Mouse (Mus musculus): Measurements from ENCODE around the gene Flt1.

Flt1 gene

GRCm38 (mm10) chr5:147668637-147669344, 57.0 kb downstream of the Flt1 start:
- no peak for DNase-seq (ENCODE audit: extremely low spot score, low read depth, low spot score)

- no peak for DNase-seq (ENCODE audit: extremely low spot score, low read depth, low spot score)
Measured at GRCm38 (mm10) chr5:147665946-147666345, 59.9 kb downstream of the Flt1 start.

- DNase-seq (ENCODE audit: extremely low spot score, low read depth, low spot score) = no peak
Measured at GRCm38 (mm10) chr5:147665381-147665780, 60.4 kb downstream of the Flt1 start.

GRCm38 (mm10) chr5:147659909-147660308, 65.9 kb downstream of the Flt1 start:
- no peak for DNase-seq (ENCODE audit: extremely low spot score, low read depth, low spot score)

GRCm38 (mm10) chr5:147657882-147658855, 67.6 kb downstream of the Flt1 start:
- DNase-seq (ENCODE audit: extremely low spot score, low read depth, low spot score) = no peak

- DNase-seq (ENCODE audit: extremely low spot score, low read depth, low spot score) = no peak
Measured at GRCm38 (mm10) chr5:147655761-147656160, 70.0 kb downstream of the Flt1 start.

- DNase-seq (ENCODE audit: extremely low spot score, low read depth, low spot score) = no peak
Measured at GRCm38 (mm10) chr5:147651233-147651632, 74.6 kb downstream of the Flt1 start.

GRCm38 (mm10) chr5:147646351-147646929, 79.4 kb downstream of the Flt1 start:
- no peak for DNase-seq (ENCODE audit: extremely low spot score, low read depth, low spot score)

GRCm38 (mm10) chr5:147645001-147645645, 80.7 kb downstream of the Flt1 start:
- DNase-seq (ENCODE audit: extremely low spot score, low read depth, low spot score) = no peak

- no peak for DNase-seq (ENCODE audit: extremely low spot score, low read depth, low spot score)
Measured at GRCm38 (mm10) chr5:147641452-147641851, 84.4 kb downstream of the Flt1 start.

- no peak for DNase-seq (ENCODE audit: extremely low spot score, low read depth, low spot score)
Measured at GRCm38 (mm10) chr5:147639940-147640339, 85.9 kb downstream of the Flt1 start.

- DNase-seq (ENCODE audit: extremely low spot score, low read depth, low spot score) = no peak
Measured at GRCm38 (mm10) chr5:147636676-147637075, 89.1 kb downstream of the Flt1 start.

GRCm38 (mm10) chr5:147635883-147636282, 89.9 kb downstream of the Flt1 start:
- DNase-seq (ENCODE audit: extremely low spot score, low read depth, low spot score) = no peak

GRCm38 (mm10) chr5:147634016-147634415, 91.8 kb downstream of the Flt1 start:
- no peak for DNase-seq (ENCODE audit: extremely low spot score, low read depth, low spot score)

GRCm38 (mm10) chr5:147632716-147633115, 93.1 kb downstream of the Flt1 start:
- no peak for DNase-seq (ENCODE audit: extremely low spot score, low read depth, low spot score)

GRCm38 (mm10) chr5:147630426-147631290, 95.2 kb downstream of the Flt1 start:
- no peak for DNase-seq (ENCODE audit: extremely low spot score, low read depth, low spot score)

GRCm38 (mm10) chr5:147626944-147627343, 98.9 kb downstream of the Flt1 start:
- no peak for DNase-seq (ENCODE audit: extremely low spot score, low read depth, low spot score)

GRCm38 (mm10) chr5:147623747-147624146, 102.1 kb downstream of the Flt1 start:
- DNase-seq (ENCODE audit: extremely low spot score, low read depth, low spot score) = no peak

- no peak for DNase-seq (ENCODE audit: extremely low spot score, low read depth, low spot score)
Measured at GRCm38 (mm10) chr5:147620178-147620577, 105.6 kb downstream of the Flt1 start.

GRCm38 (mm10) chr5:147618243-147618642, 107.6 kb downstream of the Flt1 start:
- no peak for DNase-seq (ENCODE audit: extremely low spot score, low read depth, low spot score)
